Mouse (Mus musculus) midbrain, postnatal 0 days (tissue): Measurements from ENCODE around the gene Ino80b. TPM values are rescaled to one million over a fixed set of nuclear protein-coding genes. Genes with fewer than 3 reads are reported as not detected.
A peak's percentile ranks its signal among the peaks of the same experiment; 100 is the strongest.

Experiments used
- ATAC-seq: fragments of 200-750 bp; cut with Nextera tagmentation; 2 replicates; pipeline ENCODE4 v1.8.0; 2017; ENCODE audit warnings: moderate number of reproducible peaks, mild to moderate bottlenecking, moderate TSS enrichment, moderate library complexity; ENCODE audit not compliant: low FRiP score
- DNase-seq: peaks from one replicate; pipeline ENCODE4 v3.0.0-alpha.2; 2015; ENCODE audit warnings: low spot score
- H3K27ac ChIP-seq: fragments of 300-500 bp; sonication (generic); 2 replicates; pipeline ENCODE4 v1.5.1; 2014; ENCODE audit warnings: low read depth, mild to moderate bottlenecking, low read length, mixed read lengths
- H3K27me3 ChIP-seq: fragments of 300-500 bp; sonication (generic); 2 replicates; pipeline ENCODE4 v1.6.1; 2014; ENCODE audit warnings: low read length, control low read depth, mixed read lengths; ENCODE audit not compliant: insufficient read depth
- H3K36me3 ChIP-seq: fragments of 300-500 bp; sonication (generic); 2 replicates; pipeline ENCODE4 v1.6.1; 2014; ENCODE audit warnings: low read length, control low read depth, mixed read lengths; ENCODE audit not compliant: insufficient read depth
- H3K4me1 ChIP-seq: fragments of 300-500 bp; sonication (generic); 2 replicates; pipeline ENCODE4 v1.6.1; 2014; ENCODE audit warnings: mild to moderate bottlenecking, control low read depth, antibody characterized with exemption, low read length, mixed read lengths; ENCODE audit not compliant: insufficient read depth
- H3K4me2 ChIP-seq: fragments of 300-500 bp; sonication (generic); 2 replicates; pipeline ENCODE4 v1.6.1; 2014; ENCODE audit warnings: low read depth, mild to moderate bottlenecking, low read length, mixed read lengths; ENCODE audit not compliant: poor library complexity, severe bottlenecking
- H3K4me3 ChIP-seq: fragments of 300-500 bp; sonication (generic); 2 replicates; pipeline ENCODE4 v1.5.1; 2014; ENCODE audit warnings: low read depth, mild to moderate bottlenecking, low read length, moderate library complexity
- H3K9ac ChIP-seq: fragments of 300-500 bp; sonication (generic); replicated peaks from 2 replicates; pipeline ENCODE4 v1.6.1; 2014; ENCODE audit warnings: mild to moderate bottlenecking, low read length, moderate library complexity, mixed read lengths; ENCODE audit not compliant: poor library complexity, severe bottlenecking
- H3K9me3 ChIP-seq: fragments of 300-500 bp; sonication (generic); 2 replicates; pipeline ENCODE4 v1.6.1; 2016; ENCODE audit warnings: low read length, control low read depth
- CTCF ChIP-seq: IDR thresholded peaks from 2 replicates; pipeline ENCODE4 v1.5.1; 2016; ENCODE audit warnings: antibody characterized with exemption, mild to moderate bottlenecking
- WGBS: fragments of 180-500 bp; shearing (Covaris S2); extraction: QIAGEN DNeasy Blood & Tissue Kit; methylation state at CpG from one replicate; pipeline ENCODE4 v1.1.7; 2014; 5-methylcytosine and 5-hydroxymethylcytosine counted together
- polyA plus RNA-seq: library from polyadenylated mRNA; unstranded; fragments of >200 nt; fragmentation: Nextera tagmentation; extraction: Ambion mirVana; gene quantifications from 2 replicates; pipeline ENCODE4 v1.2.1, GENCODE M21; 2015
- total RNA-seq: library from RNA; depleted of rRNA; stranded (reverse); fragments of >200 nt; gene quantifications from 2 replicates; pipeline ENCODE4 v1.2.3, GENCODE M21; 2014

Gene Ino80b
- total and polyA plus RNA-seq, 2 experiments from 2014 or later = 14.6 to 40.9 TPM

GRCm38 (mm10) chr6:83127419-83127818 lies 2.2 kb upstream of the Ino80b start:
- H3K4me2 ChIP-seq = no peak overlapping the region
- TF ChIP-seq CTCF = peak; percentile 40; the same call in 1 of the 2 replicates
- H3K27ac ChIP-seq = no peak overlapping the region
- no peak overlapping the region for H3K4me3 ChIP-seq
- H3K36me3 ChIP-seq = no peaks in the 10 kb centered on the region
- H3K4me1 ChIP-seq = no peaks in the 10 kb centered on the region; the same call in 1 of the 2 replicates
- DNase-seq (no peak), ATAC-seq (no peak)
- no peaks in the 10 kb centered on the region for H3K27me3 ChIP-seq
- no peaks in the 10 kb centered on the region for H3K9me3 ChIP-seq
- no peak overlapping the region for H3K9ac ChIP-seq
- 97% methylated on average over 5 of the region's 5 CpGs for WGBS

DNA sequence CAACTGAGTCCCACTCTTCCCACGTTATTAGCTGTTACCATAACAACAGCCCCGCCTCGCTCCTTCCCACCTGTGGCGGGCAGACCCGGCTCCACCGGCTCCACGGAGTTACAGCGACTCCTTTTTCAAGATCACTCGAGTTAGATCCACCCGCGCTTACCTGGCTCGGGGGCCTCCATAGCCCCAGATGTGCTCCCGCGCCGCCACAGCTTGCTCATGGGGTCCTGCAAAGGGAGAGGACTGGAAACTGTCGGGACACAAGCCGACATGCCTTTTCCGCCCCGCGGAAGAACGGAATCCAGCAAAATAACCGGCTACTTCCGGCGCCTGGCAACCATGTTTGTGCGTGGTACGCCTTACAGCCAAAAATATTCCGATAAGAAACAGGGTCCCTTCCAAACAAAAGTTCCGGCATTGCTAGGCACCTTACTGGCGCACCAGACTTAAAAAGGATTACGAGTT lies 349 bp downstream of the Ino80b start:
- WGBS = under 1% methylated on average over 30 of the region's 30 CpGs

GRCm38 (mm10) chr6:83122961-83123360 lies 2.3 kb downstream of the Ino80b start:
- WGBS = 75% methylated on average over 5 of the region's 5 CpGs
- no peaks in the 10 kb centered on the region for H3K9me3 ChIP-seq
- H3K36me3 ChIP-seq = peaks cover 8% of the 10 kb centered on the region
- peaks cover 9% of the 10 kb centered on the region; the same call in 1 of the 2 replicates for H3K4me1 ChIP-seq
- no peak overlapping the region for H3K4me3 ChIP-seq
- no peak for TF ChIP-seq CTCF
- no peak overlapping the region for H3K27ac ChIP-seq
- DNase-seq (no peak), ATAC-seq (no peak)
- H3K4me2 ChIP-seq = no peak overlapping the region
- no peaks in the 10 kb centered on the region for H3K27me3 ChIP-seq
- H3K9ac ChIP-seq = no peak overlapping the region

More for the DNA sequence above, 349 bp downstream of the Ino80b start:
- peak overlapping the region; percentile 47 for H3K9ac ChIP-seq
- peak; percentile 32; the same call in 1 of the 2 replicates for ATAC-seq
- no peak overlapping the region for H3K27ac ChIP-seq
- H3K4me1 ChIP-seq = peaks cover 7% of the 10 kb centered on the region; the same call in 1 of the 2 replicates
- H3K27me3 ChIP-seq = no peaks in the 10 kb centered on the region
- TF ChIP-seq CTCF = no peak
- no peaks in the 10 kb centered on the region for H3K9me3 ChIP-seq
- DNase-seq = peak; percentile 98
- H3K36me3 ChIP-seq = no peaks in the 10 kb centered on the region
- peak overlapping the region; percentile 66 for H3K4me3 ChIP-seq
- H3K4me2 ChIP-seq = peak overlapping the region; percentile 80

- peak overlapping the region; percentile 94 for H3K27ac ChIP-seq
- peak overlapping the region; percentile 68 for H3K4me3 ChIP-seq
- DNase-seq (no peak), ATAC-seq (peak; percentile 4; the same call in 1 of the 2 replicates)
- H3K9me3 ChIP-seq = no peaks in the 10 kb centered on the region
- H3K9ac ChIP-seq = peak overlapping the region; percentile 80
- H3K4me2 ChIP-seq = peak overlapping the region; percentile 95
- 2% methylated on average over 45 of the region's 52 CpGs for WGBS
- no peak for TF ChIP-seq CTCF
- H3K27me3 ChIP-seq = no peaks in the 10 kb centered on the region
- peaks cover 17% of the 10 kb centered on the region for H3K36me3 ChIP-seq
- H3K4me1 ChIP-seq = peaks cover 9% of the 10 kb centered on the region; the same call in 1 of the 2 replicates
Measured at GRCm38 (mm10) chr6:83121863-83122710, 3.1 kb downstream of the Ino80b start.

GRCm38 (mm10) chr6:83120930-83121862 lies 4.0 kb downstream of the Ino80b start, which contains the start of gene Wbp1:
Gene Wbp1, minus strand, starts transcription at chr6:83121559.
- DNase-seq (peak; percentile 99), ATAC-seq (peak; percentile 94)
- Histone ChIP-seq H3K9ac (peak within 1 kb of the TSS; percentile 83), H3K36me3 (peaks cover 19% of the 10 kb centered on the region), H3K4me1 (peaks cover 9% of the 10 kb centered on the region; the same call in 1 of the 2 replicates), H3K4me3 (peak within 1 kb of the TSS; percentile 68), H3K4me2 (peak within 1 kb of the TSS; percentile 95), H3K27ac (peak within 1 kb of the TSS; percentile 94), H3K27me3 (no peaks in the 10 kb centered on the region), H3K9me3 (no peaks in the 10 kb centered on the region)
- WGBS = under 1% methylated on average over 37 of the region's 38 CpGs
- peak; percentile 19; the same call in 1 of the 2 replicates for TF ChIP-seq CTCF
